Mouse (Mus musculus) cortical plate, adult 2 months (tissue): ENCODE results near the gene Itprid2. TPM values are rescaled to one million over a fixed set of nuclear protein-coding genes. Genes with fewer than 3 reads are reported as not detected.
A peak's percentile ranks its signal among the peaks of the same experiment; 100 is the strongest.

Experiments
- H3K27ac ChIP-seq: fragments of 200-500 bp; 2 replicates; pipeline ENCODE4 v1.5.1; 2012; ENCODE audit warnings: low read length, control low read depth, inconsistent platforms; ENCODE audit not compliant: insufficient read depth
- H3K4me1 ChIP-seq: fragments of 200-500 bp; 2 replicates; pipeline ENCODE4 v1.6.1; 2011; ENCODE audit warnings: low read length; ENCODE audit not compliant: control insufficient read depth, insufficient read depth
- H3K4me3 ChIP-seq: fragments of 200-500 bp; 2 replicates; pipeline ENCODE4 v1.5.1; 2011; ENCODE audit warnings: mild to moderate bottlenecking, low read length, control low read depth; ENCODE audit not compliant: insufficient read depth
- CTCF ChIP-seq: fragments of 200-500 bp; IDR thresholded peaks from 2 replicates; pipeline ENCODE4 v1.5.1; 2011; ENCODE audit warnings: mild to moderate bottlenecking, control low read depth, low read length; ENCODE audit not compliant: insufficient read depth; ENCODE audit errors: extremely low read depth
- POLR2A ChIP-seq: fragments of 200-500 bp; IDR thresholded peaks from 2 replicates; pipeline ENCODE4 v1.6.1; 2011; ENCODE audit warnings: mild to moderate bottlenecking, low read length, control low read depth; ENCODE audit not compliant: insufficient read depth; ENCODE audit errors: extremely low read depth
- polyA plus RNA-seq: library from polyadenylated mRNA; depleted of rRNA; stranded (reverse); fragments of >200 nt; gene quantifications from 2 replicates; pipeline ENCODE4 v1.2.3, GENCODE M21; 2012

Itprid2 gene
- polyA plus RNA-seq, 1 experiment: 14.4 TPM

GRCm38 (mm10) chr2:79610894-79611293 is 24.3 kb upstream of the Itprid2 start:
- TF ChIP-seq CTCF (no peak), POLR2A (no peak)
- Histone ChIP-seq H3K4me1 (no peaks in the 10 kb centered on the region), H3K4me3 (no peak overlapping the region), H3K27ac (no peak overlapping the region)

DNA sequence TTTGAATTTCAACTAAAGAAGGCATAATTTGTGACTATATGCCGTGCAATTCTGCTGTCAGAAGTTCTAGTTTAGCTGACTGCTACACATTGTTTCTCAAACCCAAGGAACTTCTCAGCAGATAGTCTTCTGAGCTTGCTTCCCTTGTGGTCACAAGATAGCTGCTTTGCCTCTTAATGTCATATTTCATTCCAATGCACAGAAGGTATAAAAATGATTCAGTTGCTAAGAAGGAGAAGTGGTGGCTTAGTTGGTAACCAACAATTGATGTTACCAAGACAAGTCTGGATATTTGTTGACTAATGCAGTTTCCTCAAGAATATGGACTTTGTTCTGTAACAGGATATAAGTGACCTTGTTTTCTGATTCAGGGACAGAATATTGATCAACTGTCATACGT is 17.0 kb upstream of the Itprid2 start:
- Histone ChIP-seq H3K4me3 (no peak overlapping the region), H3K27ac (no peak overlapping the region), H3K4me1 (no peaks in the 10 kb centered on the region)
- TF ChIP-seq CTCF (no peak), POLR2A (no peak)

GRCm38 (mm10) chr2:79618614-79619568 is 16.3 kb upstream of the Itprid2 start:
- Histone ChIP-seq H3K4me3 (no peak overlapping the region), H3K4me1 (no peaks in the 10 kb centered on the region), H3K27ac (no peak overlapping the region)
- TF ChIP-seq POLR2A (no peak), CTCF (no peak)

GRCm38 (mm10) chr2:79623256-79623655 is 11.9 kb upstream of the Itprid2 start:
- Histone ChIP-seq H3K4me1 (no peaks in the 10 kb centered on the region), H3K4me3 (no peak overlapping the region), H3K27ac (no peak overlapping the region)
- TF ChIP-seq POLR2A (no peak), CTCF (no peak)

GRCm38 (mm10) chr2:79627624-79628023 is 7.5 kb upstream of the Itprid2 start:
- Histone ChIP-seq H3K4me3 (no peak overlapping the region), H3K4me1 (no peaks in the 10 kb centered on the region), H3K27ac (no peak overlapping the region)
- TF ChIP-seq CTCF (no peak), POLR2A (no peak)

GRCm38 (mm10) chr2:79630231-79630630 is 4.9 kb upstream of the Itprid2 start:
- TF ChIP-seq CTCF: no peak
- no peak for TF ChIP-seq POLR2A
- Histone ChIP-seq H3K27ac (no peak overlapping the region), H3K4me1 (no peaks in the 10 kb centered on the region; the same call in 1 of the 2 replicates), H3K4me3 (no peak overlapping the region)

GRCm38 (mm10) chr2:79635426-79636291 is 507 bp downstream of the Itprid2 start:
- Histone ChIP-seq H3K4me1 (peaks cover 2% of the 10 kb centered on the region; the same call in 1 of the 2 replicates), H3K27ac (peak overlapping the region; percentile 99), H3K4me3 (peak overlapping the region; percentile 99)
- TF ChIP-seq CTCF (no peak), POLR2A (peak; percentile 39; the same call in 1 of the 2 replicates)

GRCm38 (mm10) chr2:79638924-79639323 is 3.8 kb downstream of the Itprid2 start:
- H3K4me1 ChIP-seq: peaks cover 2% of the 10 kb centered on the region; the same call in 1 of the 2 replicates
- no peak for TF ChIP-seq POLR2A
- no peak for TF ChIP-seq CTCF
- H3K27ac ChIP-seq: no peak overlapping the region
- H3K4me3 ChIP-seq: no peak overlapping the region; the same call in none of the 2 replicates

DNA sequence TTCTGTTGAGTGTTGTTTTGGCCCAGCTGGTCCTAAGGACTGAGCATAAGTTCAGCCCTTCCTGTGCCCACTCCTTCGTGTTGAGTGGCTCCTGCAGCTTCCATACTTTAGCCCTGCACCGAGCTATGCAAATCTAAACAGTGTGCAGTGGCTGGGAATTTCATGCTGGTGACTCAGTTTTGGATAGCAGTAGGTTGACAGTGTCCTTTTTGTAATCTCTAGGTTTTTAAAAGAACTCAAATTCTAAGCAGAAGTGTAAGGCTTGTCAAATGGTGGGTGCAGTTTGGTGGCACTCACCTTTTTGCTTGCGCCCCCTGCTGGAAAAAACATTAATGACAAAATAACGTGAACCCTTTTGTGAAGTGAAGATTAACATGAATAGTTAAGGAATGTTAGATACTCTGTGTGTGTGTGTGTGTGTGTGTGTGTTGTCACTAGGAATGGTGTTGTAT is 11.1 kb downstream of the Itprid2 start:
- no peak overlapping the region for H3K27ac ChIP-seq
- no peak overlapping the region for H3K4me3 ChIP-seq
- TF ChIP-seq POLR2A (no peak), CTCF (peak; percentile 46; the same call in 1 of the 2 replicates)
- H3K4me1 ChIP-seq: no peaks in the 10 kb centered on the region; the same call in 1 of the 2 replicates
